Mouse (Mus musculus) monocyte, adult 2 months (primary cell): ENCODE measurements around the gene Phactr1.

Source experiments
- DNase-seq, 2 experiments: peaks; one replicate each; pipeline ENCODE4 v3.0.0; 2022; ENCODE audit warnings: low spot score in 2 of 2, low read depth in 1 of 2

Phactr1 gene

GRCm38 (mm10) chr13:42757654-42758400 lies 77.4 kb downstream of the Phactr1 start:
- DNase-seq, result no peak

GRCm38 (mm10) chr13:42759170-42759569 lies 78.7 kb downstream of the Phactr1 start:
- no peak for DNase-seq

- no peak for DNase-seq
These were observed 80.6 kb downstream of the Phactr1 start for GRCm38 (mm10) chr13:42760907-42761544.

GRCm38 (mm10) chr13:42772314-42772713 lies 91.9 kb downstream of the Phactr1 start:
- no peak for DNase-seq

- DNase-seq, result no peak
These were observed 93.6 kb downstream of the Phactr1 start for GRCm38 (mm10) chr13:42774040-42774439.

- no peak for DNase-seq
These were observed 101.7 kb downstream of the Phactr1 start for GRCm38 (mm10) chr13:42782151-42782550.

- DNase-seq, result no peak
These were observed 108.8 kb downstream of the Phactr1 start for GRCm38 (mm10) chr13:42789221-42789620.

GRCm38 (mm10) chr13:42792279-42792678 lies 111.9 kb downstream of the Phactr1 start:
- DNase-seq, result no peak

GRCm38 (mm10) chr13:42800523-42800922 lies 120.1 kb downstream of the Phactr1 start:
- DNase-seq, result no peak

GRCm38 (mm10) chr13:42804314-42804713 lies 123.9 kb downstream of the Phactr1 start:
- no peak for DNase-seq

GRCm38 (mm10) chr13:42812762-42813161 lies 132.3 kb downstream of the Phactr1 start:
- no peak for DNase-seq

- peak in 1 of 2 experiments; percentile 4 for DNase-seq
These were observed 138.0 kb downstream of the Phactr1 start for GRCm38 (mm10) chr13:42818378-42818777.

GRCm38 (mm10) chr13:42820513-42820912 lies 140.1 kb downstream of the Phactr1 start:
- no peak for DNase-seq

GRCm38 (mm10) chr13:42821426-42822106 lies 141.1 kb downstream of the Phactr1 start:
- no peak for DNase-seq

GRCm38 (mm10) chr13:42822545-42822944 lies 142.1 kb downstream of the Phactr1 start:
- DNase-seq, result peak in 1 of 2 experiments; percentile 46

GRCm38 (mm10) chr13:42823875-42824274 lies 143.5 kb downstream of the Phactr1 start:
- DNase-seq, result no peak

- no peak for DNase-seq
These were observed 146.2 kb downstream of the Phactr1 start for GRCm38 (mm10) chr13:42826602-42827001.

- DNase-seq, result peak; percentile 18 to 26
These were observed 148.6 kb downstream of the Phactr1 start for GRCm38 (mm10) chr13:42828978-42829377.

- no peak for DNase-seq
These were observed 155.0 kb downstream of the Phactr1 start for GRCm38 (mm10) chr13:42835441-42835840.

GRCm38 (mm10) chr13:42839358-42839757 lies 158.9 kb downstream of the Phactr1 start:
- DNase-seq, result no peak

GRCm38 (mm10) chr13:42852086-42852485 lies 171.7 kb downstream of the Phactr1 start:
- DNase-seq, result no peak
